Mouse (Mus musculus): Measurements from ENCODE around the gene Zc3hav1.

DNA sequence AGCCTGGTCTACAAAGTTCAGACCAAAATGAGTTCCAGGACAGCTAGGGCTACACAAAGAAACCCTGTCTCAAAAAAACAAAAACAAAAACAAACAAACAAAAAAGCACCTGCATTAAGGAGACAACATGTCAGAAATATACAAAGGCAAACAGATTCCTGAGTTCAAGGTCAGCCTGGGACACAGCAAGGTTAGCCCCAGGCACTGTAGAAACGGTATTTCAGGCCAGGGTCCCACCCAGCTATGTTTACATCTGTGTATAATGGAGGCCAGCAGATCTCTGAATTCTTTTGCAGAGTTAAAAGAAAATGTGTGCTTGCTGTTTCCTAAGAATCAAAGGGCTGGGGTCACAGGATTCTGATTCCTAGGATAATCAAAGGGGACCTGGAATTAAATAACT is 7.5 kb upstream of the Zc3hav1 start:
- no peak for TF ChIP-seq CTCF (IDR thresholded peaks at IDR 0.05; ENCODE audit: borderline replicate concordance, extremely low read depth, insufficient read depth, insufficient read length)
- TF ChIP-seq POLR2A (IDR thresholded peaks at IDR 0.05; ENCODE audit: borderline replicate concordance, extremely low read depth, insufficient read depth, insufficient read length, poor library complexity, severe bottlenecking), result no peak

All from brain, embryonic 14.5 days (tissue).